Mouse (Mus musculus) spleen, embryonic (tissue): ENCODE data around the gene Fut11.

Source experiments
- CTCF ChIA-PET: fragments of 350-600 bp; sonication (Branson Sonifier 250); formaldehyde crosslinking; loops from one replicate; lab custom pipeline; 2022; lab: Charles Lee

Fut11 gene

DNA sequence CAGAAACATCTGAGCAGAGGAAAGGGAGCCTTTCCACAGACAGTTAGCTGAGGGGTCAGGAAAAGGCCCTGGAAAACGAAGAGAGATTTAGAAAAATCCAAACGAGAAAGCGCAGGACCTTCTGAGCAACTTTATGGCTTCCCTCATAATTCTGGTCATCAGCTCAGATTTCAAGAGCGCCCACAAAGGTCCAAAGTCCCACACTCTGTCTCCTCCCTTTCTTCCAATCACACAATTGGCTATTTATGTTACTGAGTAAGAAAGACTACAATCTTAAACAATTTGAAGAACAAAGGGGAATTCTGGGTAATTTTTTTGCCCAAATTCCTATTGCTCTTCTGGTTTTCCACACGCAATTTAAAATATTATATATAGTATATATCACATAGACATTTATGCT, 55.7 kb downstream of the Fut11 start:
- CTCF ChIA-PET, result no interaction called here
